In the genomic region with DNA sequence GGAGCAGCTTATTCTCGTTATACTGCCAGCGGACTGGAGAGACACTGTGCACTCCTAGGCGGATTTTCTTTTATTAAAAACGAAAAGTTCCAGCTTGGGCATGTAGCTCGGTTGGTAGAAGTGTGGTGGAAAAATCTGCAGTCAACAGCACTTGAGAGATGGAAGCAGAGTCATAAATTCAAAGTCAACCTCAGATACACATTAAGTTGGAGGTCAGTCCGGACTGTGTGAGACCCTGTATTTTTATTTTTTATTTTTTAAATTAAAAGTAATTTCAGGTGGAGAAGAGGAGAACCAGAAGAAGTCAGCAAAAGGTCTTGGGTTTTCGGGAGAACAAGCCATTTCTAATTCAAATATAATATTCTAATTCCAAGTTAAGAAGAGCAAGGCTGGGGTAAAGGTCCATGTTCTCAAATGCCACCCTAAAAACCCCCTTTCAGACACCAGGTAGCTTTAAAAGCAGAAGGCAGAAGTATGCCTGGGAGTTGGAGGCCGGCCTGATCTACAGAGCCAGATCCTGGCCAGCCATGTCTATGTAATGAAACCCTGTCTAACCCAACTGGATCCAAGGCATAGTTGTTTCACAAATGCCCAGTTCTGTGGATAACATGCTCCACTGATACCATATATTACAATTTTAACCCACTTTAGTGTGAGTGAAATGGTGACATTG, we compare ENCODE assay signal across 8 mouse cellular contexts. TPM values are rescaled to one million over a fixed set of nuclear protein-coding genes. Genes with fewer than 3 reads are reported as not detected.
DNase-seq lines count a peak whose midpoint lies in the region; ATAC-seq and TF ChIP-seq lines count a peak whose summit lies in the region.

No protein-coding gene starts in this region.

- H3K9me3 ChIP-seq in embryonic facial prominence, embryonic 10.5 days, result no peaks in the 10 kb centered on the region
- H3K9me3 ChIP-seq in hindbrain, postnatal 0 days (ENCODE audit: low read length), result no peaks in the 10 kb centered on the region

- 35% methylated on average over 8 of the region's 8 CpGs for WGBS in embryonic facial prominence, embryonic 10.5 days
- 33% methylated on average over 8 of the region's 8 CpGs for WGBS in hindbrain, postnatal 0 days

- H3K9ac ChIP-seq in hindbrain, postnatal 0 days (replicated peaks; ENCODE audit: low read length), result peak overlapping the region; percentile 92

- peaks cover 22% of the 10 kb centered on the region for H3K4me1 ChIP-seq in embryonic facial prominence, embryonic 10.5 days
- no peaks in the 10 kb centered on the region; the same call in none of the 2 replicates for H3K4me1 ChIP-seq in hindbrain, postnatal 0 days (ENCODE audit: insufficient read depth, low read length)

- no peak for TF ChIP-seq CTCF in layer of hippocampus, adult 2 months (conservative IDR thresholded peaks at IDR 0.05)
- no peak for TF ChIP-seq CTCF in hindbrain, postnatal 0 days (IDR thresholded peaks at IDR 0.05; ENCODE audit: low read depth)

- TF ChIP-seq POLR2A in myocyte (IDR thresholded peaks at IDR 0.05; ENCODE audit: insufficient read length, low read depth), result no peak

- H3K4me3 ChIP-seq in layer of hippocampus, adult 2 months, result peak overlapping the region; percentile 70
- peak overlapping the region; percentile 98 for H3K4me3 ChIP-seq in embryonic facial prominence, embryonic 10.5 days
- peak overlapping the region; percentile 88 for H3K4me3 ChIP-seq in hindbrain, postnatal 0 days (ENCODE audit: low read length)
- H3K4me3 ChIP-seq in myocyte, result peak overlapping the region; percentile 33

- peak overlapping the region; percentile 97 for H3K27ac ChIP-seq in layer of hippocampus, adult 2 months
- peak overlapping the region; percentile 93 for H3K27ac ChIP-seq in embryonic facial prominence, embryonic 10.5 days (replicated peaks)
- H3K27ac ChIP-seq in hindbrain, postnatal 0 days, result peak overlapping the region; percentile 92

- H3K4me2 ChIP-seq in hindbrain, postnatal 0 days (ENCODE audit: low read depth, low read length), result peak overlapping the region; percentile 70
- H3K4me2 ChIP-seq in myocyte (ENCODE audit: low read depth), result peak overlapping the region; percentile 82

- no peaks in the 10 kb centered on the region for H3K27me3 ChIP-seq in embryonic facial prominence, embryonic 10.5 days (replicated peaks; ENCODE audit: low read depth, poor library complexity, severe bottlenecking)
- no peaks in the 10 kb centered on the region for H3K27me3 ChIP-seq in hindbrain, postnatal 0 days (ENCODE audit: insufficient read depth, low read length)
- no peaks in the 10 kb centered on the region for H3K27me3 ChIP-seq in myocyte (ENCODE audit: control insufficient read depth, insufficient read depth, insufficient read length)

- ATAC-seq in hindbrain, postnatal 0 days, result peak; percentile 13

- peaks cover 32% of the 10 kb centered on the region for H3K79me2 ChIP-seq in myocyte (ENCODE audit: control insufficient read depth, insufficient read depth)

- no peak for DNase-seq in layer of hippocampus, adult 2 months (ENCODE audit: low spot score in 2 of 2)
- DNase-seq in layer of hippocampus, postnatal 36 days, result no peak
- DNase-seq in embryonic facial prominence, embryonic 10.5 days (ENCODE audit: low spot score), result no peak
- no peak for DNase-seq in hindbrain, postnatal 0 days (ENCODE audit: low spot score)
- DNase-seq in gastrocnemius, adult 8-10 months (ENCODE audit: low spot score in 2 of 2), result no peak
- no peak for DNase-seq in cerebellum, adult 11-12 months
- no peak for DNase-seq in adrenal gland, postnatal 36 days

- peaks cover 3% of the 10 kb centered on the region; the same call in 1 of the 2 replicates for H3K36me3 ChIP-seq in embryonic facial prominence, embryonic 10.5 days (replicated peaks)
- H3K36me3 ChIP-seq in hindbrain, postnatal 0 days (ENCODE audit: insufficient read depth, low read length), result no peaks in the 10 kb centered on the region
- no peaks in the 10 kb centered on the region for H3K36me3 ChIP-seq in myocyte (ENCODE audit: control insufficient read depth, insufficient read depth)

- H3ac ChIP-seq in myocyte (ENCODE audit: control insufficient read depth, insufficient read length), result peak overlapping the region; percentile 77

TF ChIP-seq in myocyte, 11 proteins besides CTCF, POLR2A, EP300 and RAD21:
- no peak for TF ChIP-seq SRF (IDR thresholded peaks at IDR 0.05; ENCODE audit: control insufficient read depth, insufficient read length, low read depth)
- TF ChIP-seq TCF3 (IDR thresholded peaks at IDR 0.05; ENCODE audit: insufficient read length, low read depth), result no peak
- no peak for TF ChIP-seq MYOG (IDR thresholded peaks at IDR 0.05; ENCODE audit: control insufficient read depth in 1 of 3, insufficient read depth in 1 of 3, insufficient read length in 2 of 3, low read depth in 2 of 3)
- TF ChIP-seq POLR2AphosphoS2 (IDR thresholded peaks at IDR 0.05; ENCODE audit: insufficient read length, low read depth), result no peak
- TF ChIP-seq TCF12 (IDR thresholded peaks at IDR 0.05; ENCODE audit: insufficient read depth, poor library complexity, severe bottlenecking), result no peak
- TF ChIP-seq E2F4 (IDR thresholded peaks at IDR 0.05; ENCODE audit: insufficient read depth), result no peak
- no peak for TF ChIP-seq MYOD1 (IDR thresholded peaks at IDR 0.05; ENCODE audit: control insufficient read depth in 1 of 3, insufficient read length in 2 of 3, low read depth in 2 of 3)
- no peak for TF ChIP-seq USF1 (IDR thresholded peaks at IDR 0.05; ENCODE audit: low read depth)
- no peak for TF ChIP-seq CEBPB (IDR thresholded peaks at IDR 0.05; ENCODE audit: insufficient read depth, poor library complexity, severe bottlenecking)

RNA-seq across cellular contexts. Expression of a gene that starts 0.8 kb away (rescaled TPM):
- 10 to 100 TPM; 77.9 to 83.1 TPM for total RNA-seq in layer of hippocampus, adult 2 months (2021)
- 10 to 100 TPM; 77.7 to 81.5 TPM for total RNA-seq in layer of hippocampus, postnatal 36 days (2021)
- 60.6 and 64.6 TPM in 2 replicates for polyA plus RNA-seq in embryonic facial prominence, embryonic 10.5 days (2016; fragmentation: Nextera tagmentation; extraction: Ambion mirVana)
- 77.8 and 84.5 TPM in 2 replicates for total RNA-seq in hindbrain, postnatal 0 days (2014; rRNA removed)
- polyA plus RNA-seq in hindbrain, postnatal 0 days (2015; fragmentation: Nextera tagmentation; extraction: Ambion mirVana), result 65.4 and 69.7 TPM in 2 replicates
- polyA plus RNA-seq in myocyte (2012; fragmentation: generic; extraction: Trizol), result 8.3 TPM
- 10 to 100 TPM; 22.7 to 30.0 (median 27.5) TPM for total RNA-seq in gastrocnemius, adult 8-10 months (2022)
- total RNA-seq in adrenal gland, postnatal 36 days (2021), result 10 to 100 TPM; 35.6 to 37.3 TPM

RNA-seq across cellular contexts. Expression of a gene that starts 48.5 kb away (rescaled TPM):
- 1 to 10 TPM; 6.2 to 6.9 TPM for total RNA-seq in layer of hippocampus, adult 2 months (2021)
- total RNA-seq in layer of hippocampus, postnatal 36 days (2021), result 1 to 10 TPM; 6.6 to 7.7 TPM
- polyA plus RNA-seq in embryonic facial prominence, embryonic 10.5 days (2016; fragmentation: Nextera tagmentation; extraction: Ambion mirVana), result 1.6 and 1.9 TPM in 2 replicates
- total RNA-seq in hindbrain, postnatal 0 days (2014; rRNA removed), result 1.7 and 1.9 TPM in 2 replicates
- polyA plus RNA-seq in hindbrain, postnatal 0 days (2015; fragmentation: Nextera tagmentation; extraction: Ambion mirVana), result 3.6 and 3.8 TPM in 2 replicates
- polyA plus RNA-seq in myocyte (2012; fragmentation: generic; extraction: Trizol), result 0.85 TPM
- total RNA-seq in gastrocnemius, adult 8-10 months (2022), result 1 to 10 TPM in 2 of 4 experiments, under 1 TPM in 2; 0.85 to 1.6 (median 1.0) TPM
- total RNA-seq in adrenal gland, postnatal 36 days (2021), result 1 to 10 TPM; 4.4 to 4.9 TPM

RNA-seq across cellular contexts. Expression of a gene that starts 57.8 kb away (rescaled TPM):
- 10 to 100 TPM in 1 of 2 experiments, 1 to 10 TPM in 1; 10.0 to 11.0 TPM for total RNA-seq in layer of hippocampus, adult 2 months (2021)
- 1 to 10 TPM; 7.8 to 7.9 TPM for total RNA-seq in layer of hippocampus, postnatal 36 days (2021)
- polyA plus RNA-seq in embryonic facial prominence, embryonic 10.5 days (2016; fragmentation: Nextera tagmentation; extraction: Ambion mirVana), result 0.60 and 0.83 TPM in 2 replicates
- total RNA-seq in hindbrain, postnatal 0 days (2014; rRNA removed), result 1.3 and 5.3 TPM in 2 replicates
- polyA plus RNA-seq in hindbrain, postnatal 0 days (2015; fragmentation: Nextera tagmentation; extraction: Ambion mirVana), result 0.49 and 0.57 TPM in 2 replicates
- 1.8 TPM for polyA plus RNA-seq in myocyte (2012; fragmentation: generic; extraction: Trizol)
- total RNA-seq in gastrocnemius, adult 8-10 months (2022), result 1 to 10 TPM in 3 of 4 experiments, under 1 TPM in 1; 0.92 to 1.8 (median 1.6) TPM
- 10 to 100 TPM in 1 of 2 experiments, 1 to 10 TPM in 1; 9.4 to 12.7 TPM for total RNA-seq in adrenal gland, postnatal 36 days (2021)

RNA-seq across cellular contexts. Expression of a gene that starts 58.0 kb away (rescaled TPM):
- 1 to 10 TPM; 1.9 to 2.3 TPM for total RNA-seq in layer of hippocampus, adult 2 months (2021)
- total RNA-seq in layer of hippocampus, postnatal 36 days (2021), result 1 to 10 TPM; 2.6 to 3.1 TPM
- 2.7 and 3.9 TPM in 2 replicates for polyA plus RNA-seq in embryonic facial prominence, embryonic 10.5 days (2016; fragmentation: Nextera tagmentation; extraction: Ambion mirVana)
- 4.5 and 6.1 TPM in 2 replicates for total RNA-seq in hindbrain, postnatal 0 days (2014; rRNA removed)
- 6.0 and 6.5 TPM in 2 replicates for polyA plus RNA-seq in hindbrain, postnatal 0 days (2015; fragmentation: Nextera tagmentation; extraction: Ambion mirVana)
- polyA plus RNA-seq in myocyte (2012; fragmentation: generic; extraction: Trizol), result 3.6 TPM
- 1 to 10 TPM; 2.4 to 3.7 (median 3.1) TPM for total RNA-seq in gastrocnemius, adult 8-10 months (2022)
- total RNA-seq in adrenal gland, postnatal 36 days (2021), result 1 to 10 TPM; 5.1 to 5.6 TPM

Comparison
In these comparisons a context has a peak if more than half of its experiments do, and no peak if none do; other contexts are left out.
1. H3K4me3 ChIP-seq: peak in every context shown above with its lines; median percentile 98 in embryonic facial prominence, embryonic 10.5 days; 88 in hindbrain, postnatal 0 days; 70 in layer of hippocampus, adult 2 months; 33 in myocyte.